Mouse (Mus musculus) kidney, postnatal 14 days (tissue): Measurements from ENCODE around the gene Iqch.

Source experiments
- DNase-seq: peaks from one replicate; pipeline ENCODE4 v3.0.0; 2022; ENCODE audit warnings: mixed read lengths

The Iqch gene

DNA sequence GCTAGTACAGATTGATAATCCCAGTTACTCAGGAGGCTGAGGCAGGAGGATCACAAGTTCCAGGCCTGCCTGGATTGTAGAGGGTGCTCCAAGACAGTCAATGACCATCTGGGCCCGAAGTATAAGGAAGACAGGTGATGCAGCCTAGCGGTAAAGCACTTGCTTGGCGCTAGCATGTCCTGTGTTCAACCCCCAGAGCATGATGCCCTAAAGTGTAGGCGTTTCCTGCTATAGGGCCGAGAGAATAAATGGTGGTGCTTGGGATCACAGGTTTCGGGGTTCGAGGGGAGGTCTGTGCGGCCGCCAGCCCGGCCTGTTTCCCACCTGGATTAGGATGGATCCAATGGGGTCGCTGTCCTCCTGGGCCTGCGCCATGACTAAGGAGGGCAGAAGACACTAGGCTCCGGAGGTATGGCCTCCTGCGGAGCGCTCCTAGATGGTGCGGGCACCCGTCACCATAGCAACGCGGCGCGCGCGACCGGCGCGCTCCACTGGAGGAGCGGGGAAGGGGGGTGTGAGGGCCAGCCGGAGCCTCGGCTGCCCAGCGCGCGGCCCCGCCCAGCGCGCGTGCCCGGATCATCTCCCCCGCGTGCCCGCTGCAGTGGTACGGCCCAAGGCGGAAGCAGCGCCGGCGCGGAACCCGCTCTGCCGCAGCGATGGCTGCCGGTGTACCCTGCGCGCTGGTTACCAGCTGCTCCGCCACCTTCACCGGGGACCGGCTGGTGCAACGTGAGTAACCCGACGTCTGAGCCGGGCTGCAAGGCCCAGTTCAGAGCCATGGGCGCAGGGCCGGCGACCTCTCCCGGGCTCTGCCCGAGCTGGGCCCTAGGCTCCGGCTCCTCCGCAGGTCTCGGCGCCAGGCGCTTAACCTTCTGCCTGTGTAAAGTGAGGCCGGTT lies at the start of gene Iqch, which contains the start of gene Aagab:
Gene Iqch (minus strand): TSS at position 451 of the 897 bp plus-strand sequence.
Gene Aagab (plus strand): TSS at position 618 of the 897 bp plus-strand sequence.
- peak; percentile 98 for DNase-seq

DNA sequence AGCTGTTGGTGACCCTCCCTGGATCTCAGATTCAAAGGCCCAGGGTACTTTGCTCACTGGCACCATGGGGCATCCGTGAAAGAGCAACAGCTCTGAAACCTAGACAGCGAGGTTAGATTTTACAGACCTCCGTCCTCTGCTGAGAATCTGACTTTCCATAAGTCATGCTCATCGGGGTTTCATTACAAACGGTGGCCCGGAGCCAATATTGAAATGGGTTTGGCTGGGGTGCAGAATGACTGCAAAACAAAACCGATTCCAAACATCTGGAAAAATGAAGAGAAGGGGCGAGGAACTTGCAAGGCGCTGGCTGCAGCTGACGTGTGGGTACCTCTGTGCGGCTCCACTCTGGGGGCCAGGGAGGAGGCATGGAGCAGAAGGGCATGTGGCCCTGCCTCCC lies 49.3 kb upstream of the Iqch start:
- DNase-seq, result peak; percentile 63

DNA sequence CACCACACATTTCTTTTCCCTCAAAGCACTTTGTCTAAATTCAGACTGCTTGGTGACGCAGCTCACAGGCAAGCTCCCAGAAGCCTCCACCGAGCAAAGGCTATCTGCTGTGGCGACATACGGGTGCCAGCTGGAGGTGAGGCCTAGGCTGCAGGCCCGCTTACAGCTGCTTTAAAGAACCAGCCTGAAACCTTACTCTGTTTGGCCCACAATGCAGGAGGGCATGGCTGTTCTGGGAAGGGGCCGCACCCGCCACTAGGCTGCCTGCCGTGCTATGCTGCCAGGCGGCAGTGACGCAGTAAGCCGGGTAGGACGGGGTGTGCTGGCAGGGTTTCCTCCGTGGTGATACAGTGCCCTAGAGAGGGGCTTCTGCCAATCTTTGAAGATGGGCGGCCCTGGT lies 48.6 kb upstream of the Iqch start:
- no peak for DNase-seq

DNA sequence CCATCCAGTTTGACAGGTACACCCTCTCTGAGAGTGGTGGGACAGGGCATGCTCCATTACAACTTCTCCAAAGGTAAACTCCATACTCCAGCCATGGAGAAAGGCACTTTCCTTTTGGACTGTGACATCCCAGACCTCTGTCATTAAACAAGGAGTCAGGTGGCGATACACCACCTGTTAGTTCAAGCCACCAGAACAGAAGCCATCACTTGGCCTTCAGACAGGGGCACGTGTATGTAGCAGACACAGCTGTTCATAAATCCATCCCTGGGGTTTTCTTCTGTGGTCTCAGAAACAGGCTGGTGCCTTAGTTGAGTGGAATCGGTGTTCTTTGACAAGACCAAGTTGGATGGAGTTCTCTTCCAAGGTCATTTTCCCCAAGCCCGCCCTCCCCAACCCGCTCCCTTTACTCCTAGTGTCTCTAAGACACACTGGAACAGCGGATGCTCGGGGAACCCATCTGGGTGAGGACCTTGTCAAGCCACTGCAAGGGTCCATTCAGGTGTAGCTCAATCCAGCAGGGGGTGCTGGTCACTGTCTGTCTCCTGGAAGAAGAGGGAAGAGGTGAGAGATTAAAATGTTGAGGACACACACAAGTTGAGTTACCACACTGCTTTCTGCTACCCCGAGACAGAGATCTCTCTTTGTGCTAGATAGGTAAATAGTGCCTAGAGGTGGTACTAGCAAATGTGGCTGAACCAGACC lies 47.7 kb upstream of the Iqch start:
- DNase-seq, result no peak

DNA sequence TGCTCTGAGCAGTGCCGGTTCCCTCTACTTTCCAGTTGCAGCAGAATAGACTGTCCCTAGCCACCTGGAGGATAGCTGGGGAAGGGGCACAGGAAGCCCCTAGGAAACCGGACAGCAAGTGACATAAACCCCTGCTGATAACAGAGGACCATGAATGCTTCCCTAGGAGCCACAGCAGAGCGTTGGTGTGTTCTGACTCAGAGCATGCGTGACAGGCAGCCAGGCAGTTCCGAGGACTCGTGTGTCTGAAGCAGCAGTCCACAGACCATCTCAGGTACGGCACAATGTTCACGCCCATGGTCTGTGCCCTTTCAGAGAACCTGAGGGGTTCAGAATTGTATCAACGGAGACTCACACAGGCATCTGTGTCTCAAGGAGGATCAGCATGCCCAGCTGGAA lies 46.2 kb upstream of the Iqch start:
- no peak for DNase-seq

DNA sequence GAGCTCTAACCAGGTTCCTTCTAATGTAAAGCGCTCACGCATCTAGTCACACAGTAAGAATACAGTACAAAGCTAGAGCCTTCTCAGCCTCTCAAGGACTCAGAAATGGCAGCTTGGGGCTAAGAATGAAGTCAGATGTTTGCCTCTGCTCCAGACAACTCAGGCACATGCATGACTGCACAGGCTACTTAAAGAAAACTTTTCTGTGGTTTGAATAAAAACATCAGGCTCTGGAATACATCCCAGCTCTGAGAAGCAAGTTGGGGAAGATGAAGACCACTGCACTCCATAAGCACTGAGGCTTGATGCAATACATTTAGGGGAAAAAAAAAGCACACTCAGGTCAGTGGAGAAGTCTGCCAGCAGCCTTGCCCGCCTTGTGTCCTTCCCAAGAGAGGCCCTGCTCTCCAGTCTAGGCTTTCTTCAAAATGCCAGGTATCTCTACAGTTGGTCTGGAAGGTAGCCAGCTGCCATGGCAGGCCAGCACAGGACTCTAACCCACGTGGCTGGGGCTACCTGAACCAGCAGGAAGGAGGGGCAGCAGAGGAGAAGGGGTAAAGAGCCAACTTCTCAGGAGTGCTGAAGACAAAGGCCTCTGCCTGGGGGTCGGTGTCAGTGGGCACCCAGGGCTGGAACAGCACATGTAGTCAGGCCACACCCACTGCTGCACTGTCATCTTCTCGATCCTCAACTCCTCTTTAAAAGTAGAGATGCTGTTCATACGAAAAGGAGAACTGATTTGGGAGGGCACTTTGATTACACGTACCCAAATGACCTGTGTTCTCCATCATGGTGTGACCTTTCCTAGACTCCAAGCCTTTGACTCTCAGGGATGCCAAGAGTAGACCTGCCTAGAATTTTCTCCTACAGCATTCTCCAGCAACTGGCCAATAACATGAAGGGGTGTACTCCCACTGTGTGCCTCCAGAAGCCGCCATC lies 45.6 kb upstream of the Iqch start:
- peak; percentile 77 for DNase-seq

DNA sequence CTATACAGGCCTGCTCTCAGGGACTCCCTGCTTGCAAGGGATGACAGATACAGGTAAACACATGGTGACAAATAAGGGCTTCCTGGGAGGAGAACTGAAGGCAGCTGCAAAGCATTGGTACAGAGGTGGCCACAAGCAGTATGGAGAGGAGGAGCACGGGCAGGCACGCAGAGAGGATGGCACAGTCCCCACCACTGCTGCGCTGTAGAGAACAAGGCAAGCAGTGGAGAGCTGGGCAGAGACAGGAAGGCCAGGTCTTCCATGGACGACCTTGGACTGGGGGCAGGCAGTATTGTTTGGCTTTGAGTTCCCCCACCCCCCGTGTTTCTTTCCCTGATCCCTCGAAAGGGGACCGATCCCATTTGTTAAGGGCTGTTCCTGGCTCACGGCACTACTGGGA lies 42.8 kb upstream of the Iqch start:
- no peak for DNase-seq

DNA sequence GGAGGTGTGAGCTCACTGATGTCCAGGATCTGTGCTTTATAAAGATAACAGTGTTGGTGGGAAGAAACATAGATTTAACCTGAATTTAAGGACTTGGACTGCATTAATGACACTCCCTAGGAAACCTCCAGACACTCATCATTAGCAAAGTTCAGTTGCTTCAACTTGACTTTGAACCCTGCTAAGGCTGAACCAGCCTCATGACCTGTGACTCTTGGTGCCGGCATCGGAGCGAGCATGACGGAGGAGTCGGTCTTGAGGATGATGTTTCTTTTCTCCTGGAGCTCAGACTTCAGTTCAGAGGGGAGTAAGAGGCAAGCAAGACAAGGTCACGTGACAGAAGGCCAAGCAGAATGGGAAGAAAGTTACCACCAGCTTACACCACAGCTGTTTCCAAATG lies 41.7 kb upstream of the Iqch start:
- DNase-seq, result no peak

DNA sequence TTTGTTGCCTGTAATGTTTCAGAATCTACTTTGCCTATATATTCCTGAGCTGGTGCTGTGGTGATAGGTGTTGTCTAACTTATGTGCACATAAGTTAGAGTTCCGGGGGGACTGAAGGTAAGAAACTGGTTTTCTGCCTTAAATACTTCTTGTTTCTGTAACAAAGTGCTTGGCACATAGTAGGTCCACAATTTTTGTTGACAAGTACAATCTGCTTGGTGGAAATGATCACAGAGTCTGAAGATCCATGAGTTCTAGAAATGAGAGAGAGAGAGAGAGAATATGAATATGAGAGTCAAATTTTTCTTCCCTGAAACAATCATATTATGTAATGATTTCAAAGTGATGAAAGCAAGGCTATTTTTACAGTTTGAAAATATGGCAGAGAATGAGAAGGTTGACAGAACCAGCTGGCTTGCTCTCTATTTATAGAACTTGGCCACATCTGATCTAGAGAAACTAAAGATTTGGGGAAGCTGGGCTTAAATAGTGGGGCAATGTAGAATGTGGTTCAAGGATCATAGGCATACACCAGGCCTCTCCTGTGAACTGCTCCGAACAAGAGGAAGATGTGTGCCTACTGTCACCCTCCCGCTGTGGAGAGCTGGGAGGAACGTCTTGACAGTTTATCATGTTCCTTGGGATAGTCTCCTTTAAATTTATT lies 39.8 kb upstream of the Iqch start:
- no peak for DNase-seq

DNA sequence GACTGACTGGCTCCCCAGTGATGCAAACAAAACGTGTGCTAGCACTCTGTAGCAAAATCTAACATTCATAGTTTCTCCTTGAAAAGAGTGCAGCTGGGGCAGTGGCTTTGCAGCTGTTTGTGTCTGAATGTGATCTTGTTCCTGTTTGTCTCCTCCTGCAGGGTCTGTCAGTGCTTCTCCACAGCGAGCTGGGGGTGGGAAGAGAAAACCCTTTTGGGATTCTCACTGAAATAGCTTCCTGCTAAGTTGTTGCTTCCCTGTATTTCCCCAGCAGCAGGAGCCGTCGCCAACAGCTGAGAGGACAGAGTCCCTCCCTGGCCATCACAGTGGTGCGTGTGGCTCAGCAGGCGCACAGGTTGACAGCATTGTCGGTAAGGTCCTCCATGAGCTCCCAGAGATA lies 33.8 kb upstream of the Iqch start:
- no peak for DNase-seq

DNA sequence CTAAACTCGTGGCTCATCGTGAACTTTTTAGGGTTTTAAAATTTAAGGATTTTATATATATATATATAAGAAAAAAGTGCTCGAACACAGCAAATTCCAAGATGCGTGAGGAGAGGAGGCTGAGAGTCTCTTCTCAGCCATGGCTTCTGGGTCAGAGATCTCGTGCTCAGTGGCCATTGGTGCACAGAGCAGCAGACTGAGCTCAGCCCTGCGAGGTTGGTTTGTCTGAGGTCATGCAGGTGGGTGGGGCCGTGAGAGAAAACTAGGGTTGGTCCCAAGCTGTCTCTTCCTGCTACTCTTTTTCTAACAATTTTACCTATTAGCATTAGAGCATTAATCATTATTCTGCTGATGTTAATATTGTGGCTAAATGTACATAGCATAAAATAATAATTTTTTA lies 31.0 kb upstream of the Iqch start:
- DNase-seq, result no peak

DNA sequence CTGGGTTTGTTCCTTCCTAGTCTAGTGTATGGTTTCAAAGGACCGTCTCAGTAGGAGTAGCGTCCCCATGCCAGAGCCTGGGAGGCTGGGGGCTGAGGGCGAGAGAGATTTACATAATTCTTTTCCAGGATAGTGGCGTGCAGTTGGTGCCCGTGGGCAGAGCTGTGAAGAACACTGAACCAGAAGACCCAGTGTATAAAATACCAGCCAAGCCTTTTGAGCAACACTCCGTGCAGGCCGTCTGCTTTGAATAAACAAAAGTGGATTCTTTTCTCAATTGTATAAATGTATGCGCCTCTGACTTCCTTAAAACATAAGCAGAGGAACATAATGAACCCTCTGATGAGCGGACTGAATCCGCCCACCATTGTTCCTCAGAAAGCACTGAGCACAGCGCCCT lies 30.6 kb upstream of the Iqch start:
- no peak for DNase-seq

DNA sequence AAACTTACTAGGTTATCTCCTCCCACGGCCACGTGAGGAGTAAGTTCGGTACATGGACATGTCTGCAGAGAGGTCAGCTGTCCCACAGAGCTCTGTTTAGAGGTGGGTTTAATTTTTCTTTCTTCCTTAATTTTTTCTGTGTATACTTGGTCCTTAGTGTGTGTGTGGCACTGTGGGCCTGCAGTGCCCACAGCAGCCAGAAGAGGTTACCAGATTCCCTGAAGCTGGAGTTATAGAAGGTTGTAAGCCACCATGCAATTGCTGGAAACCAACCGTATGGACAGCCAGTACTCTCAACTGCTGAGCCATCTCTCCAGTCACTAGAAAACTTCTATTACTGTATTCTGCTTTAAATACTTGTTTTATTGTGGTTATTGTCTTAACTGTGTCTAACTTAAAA lies 29.8 kb upstream of the Iqch start:
- DNase-seq, result no peak

DNA sequence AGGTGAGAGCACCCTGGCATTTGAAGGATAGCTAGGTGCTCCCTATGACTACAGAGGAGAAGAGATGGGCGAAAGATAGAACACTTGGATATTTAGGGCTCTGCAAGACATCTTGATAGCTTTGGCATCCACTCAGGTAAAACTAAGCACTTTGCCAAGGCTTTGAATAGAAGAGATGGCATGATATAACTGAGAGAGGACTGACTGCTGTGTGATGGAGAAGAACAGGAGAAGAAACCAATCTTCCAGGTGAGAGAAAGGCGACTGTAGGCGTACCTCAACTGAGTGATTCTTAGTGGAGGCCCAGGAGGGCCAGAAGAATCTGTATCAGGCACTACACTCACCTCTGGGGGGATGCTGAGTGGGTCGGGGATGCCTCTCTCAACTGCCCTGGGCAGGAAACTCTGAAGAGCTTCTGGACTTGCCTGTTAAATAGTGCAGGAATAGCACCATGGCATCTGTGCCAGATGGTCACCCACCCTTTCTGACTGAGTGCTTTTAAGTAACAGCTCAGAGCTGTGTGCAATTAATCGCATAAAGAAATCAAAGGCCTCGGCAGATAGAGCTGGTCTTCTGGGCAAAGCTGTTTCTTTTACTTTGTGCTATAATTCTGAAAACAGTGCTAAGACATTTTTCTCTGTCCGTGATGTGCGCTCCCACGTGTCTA lies 22.9 kb upstream of the Iqch start:
- DNase-seq, result no peak

DNA sequence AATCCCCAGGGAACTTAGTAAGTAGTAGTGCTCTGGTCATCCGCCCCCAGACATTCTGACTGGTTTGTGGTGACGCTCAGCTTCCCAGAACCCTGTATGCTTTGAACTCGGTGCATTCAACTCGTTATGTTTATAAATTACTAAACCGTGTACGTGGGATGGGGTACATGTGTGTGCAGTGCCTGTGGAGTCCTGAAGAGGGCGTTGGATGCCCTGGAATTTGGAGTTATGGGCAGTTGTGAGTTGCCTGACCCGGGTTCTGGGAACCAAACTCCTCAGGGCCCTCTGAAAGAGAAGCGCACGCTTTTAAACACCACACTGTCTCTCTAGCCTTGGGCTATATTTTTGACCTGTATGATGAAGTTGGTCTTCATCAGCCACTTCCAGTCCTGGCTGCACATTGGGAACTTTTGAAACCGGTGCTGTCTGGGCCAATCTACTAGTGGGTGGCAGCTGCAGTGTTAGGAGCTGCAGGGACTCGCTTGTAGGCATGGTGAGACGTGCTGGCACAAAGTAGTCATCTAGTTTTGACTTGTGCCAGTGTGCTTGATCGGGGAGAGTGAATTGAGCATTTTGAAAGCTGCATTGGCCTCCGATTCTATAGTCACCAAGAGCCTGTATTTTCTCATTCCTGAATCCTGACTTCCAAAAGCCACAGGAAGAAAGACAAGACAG lies 21.7 kb upstream of the Iqch start:
- DNase-seq, result no peak

DNA sequence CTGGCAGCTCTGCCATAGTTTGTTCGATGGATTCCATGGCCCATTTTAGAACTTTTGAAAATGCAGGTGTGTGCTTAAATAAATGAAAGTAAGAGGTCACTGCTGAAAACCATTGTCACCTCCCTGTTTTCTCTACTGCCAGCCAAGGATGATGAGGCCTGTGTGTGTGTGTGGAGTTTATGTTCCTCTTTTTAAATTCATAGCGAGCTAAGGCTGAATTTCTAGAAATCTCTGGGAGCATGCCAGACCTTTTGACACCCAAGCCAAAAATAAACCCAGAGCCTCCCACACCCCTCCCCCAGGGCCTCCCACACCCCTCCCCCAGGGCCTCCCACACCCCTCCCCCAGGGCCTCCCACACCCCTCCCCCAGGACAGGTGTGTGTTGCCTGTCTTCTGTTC lies 15.7 kb upstream of the Iqch start:
- no peak for DNase-seq

DNA sequence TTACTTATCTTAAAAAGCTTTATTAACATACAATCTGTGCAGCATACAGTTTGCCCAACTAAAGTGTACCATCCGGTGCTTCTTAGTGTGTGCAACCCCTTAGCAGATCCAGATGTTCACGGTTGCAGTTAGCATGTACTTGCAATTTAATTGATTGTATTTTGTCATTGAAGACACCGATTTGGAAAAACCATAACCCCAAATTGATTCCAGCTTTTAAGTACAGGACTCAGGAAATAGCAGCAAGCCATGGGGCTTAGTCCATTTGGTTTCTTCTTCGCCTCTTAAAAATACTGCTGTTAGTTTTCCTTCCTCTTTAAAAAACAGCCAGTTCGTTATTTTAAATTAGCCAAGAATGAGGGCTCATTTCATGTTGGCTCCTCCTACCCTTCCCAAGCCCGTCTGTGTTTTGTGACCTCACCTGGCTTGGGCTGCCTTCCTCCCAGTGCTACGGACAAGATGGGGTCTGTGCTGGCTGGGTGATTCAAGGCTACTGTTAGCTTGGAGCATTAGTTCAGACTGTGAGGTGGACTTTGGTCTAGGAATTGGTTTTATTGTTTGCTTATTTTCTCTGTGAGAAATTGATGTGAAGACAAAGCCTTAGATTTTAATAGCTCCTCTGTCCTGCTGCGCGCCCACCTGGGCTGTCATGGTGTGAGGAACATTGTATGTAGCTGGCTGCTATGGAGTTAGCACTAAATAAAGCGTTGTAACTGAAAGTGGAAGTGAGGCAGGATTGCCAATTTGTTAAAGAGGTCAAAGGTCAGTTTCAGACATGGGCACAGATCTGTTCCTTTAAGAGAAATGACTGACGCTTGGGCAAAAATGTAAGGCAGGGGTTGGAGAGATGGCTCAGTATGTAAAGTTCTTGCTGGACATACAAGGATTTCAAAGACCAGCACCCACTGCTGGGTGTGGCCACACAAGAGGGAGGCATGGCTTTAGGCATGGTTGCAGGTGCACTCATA lies 12.0 kb upstream of the Iqch start:
- DNase-seq, result no peak

DNA sequence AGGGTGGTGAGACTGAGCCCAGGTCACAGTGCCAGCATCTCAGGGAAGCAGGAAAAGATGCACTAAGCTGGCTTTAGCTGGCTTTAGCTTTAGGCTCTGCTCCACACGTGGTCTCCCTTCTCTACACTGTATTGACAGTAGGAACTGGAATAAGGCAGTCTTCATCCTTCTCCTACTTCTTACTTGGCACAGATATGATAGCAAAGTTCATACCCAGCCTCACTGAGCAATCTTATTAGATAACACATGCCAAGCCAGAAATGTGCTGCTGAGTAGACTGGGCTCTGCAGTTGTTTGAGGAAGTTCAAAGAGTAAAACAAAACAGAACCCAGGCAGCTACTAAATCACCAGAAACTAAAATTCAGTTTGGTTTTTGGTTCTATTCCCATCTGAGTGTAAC lies 11.3 kb upstream of the Iqch start:
- peak; percentile 36 for DNase-seq

DNA sequence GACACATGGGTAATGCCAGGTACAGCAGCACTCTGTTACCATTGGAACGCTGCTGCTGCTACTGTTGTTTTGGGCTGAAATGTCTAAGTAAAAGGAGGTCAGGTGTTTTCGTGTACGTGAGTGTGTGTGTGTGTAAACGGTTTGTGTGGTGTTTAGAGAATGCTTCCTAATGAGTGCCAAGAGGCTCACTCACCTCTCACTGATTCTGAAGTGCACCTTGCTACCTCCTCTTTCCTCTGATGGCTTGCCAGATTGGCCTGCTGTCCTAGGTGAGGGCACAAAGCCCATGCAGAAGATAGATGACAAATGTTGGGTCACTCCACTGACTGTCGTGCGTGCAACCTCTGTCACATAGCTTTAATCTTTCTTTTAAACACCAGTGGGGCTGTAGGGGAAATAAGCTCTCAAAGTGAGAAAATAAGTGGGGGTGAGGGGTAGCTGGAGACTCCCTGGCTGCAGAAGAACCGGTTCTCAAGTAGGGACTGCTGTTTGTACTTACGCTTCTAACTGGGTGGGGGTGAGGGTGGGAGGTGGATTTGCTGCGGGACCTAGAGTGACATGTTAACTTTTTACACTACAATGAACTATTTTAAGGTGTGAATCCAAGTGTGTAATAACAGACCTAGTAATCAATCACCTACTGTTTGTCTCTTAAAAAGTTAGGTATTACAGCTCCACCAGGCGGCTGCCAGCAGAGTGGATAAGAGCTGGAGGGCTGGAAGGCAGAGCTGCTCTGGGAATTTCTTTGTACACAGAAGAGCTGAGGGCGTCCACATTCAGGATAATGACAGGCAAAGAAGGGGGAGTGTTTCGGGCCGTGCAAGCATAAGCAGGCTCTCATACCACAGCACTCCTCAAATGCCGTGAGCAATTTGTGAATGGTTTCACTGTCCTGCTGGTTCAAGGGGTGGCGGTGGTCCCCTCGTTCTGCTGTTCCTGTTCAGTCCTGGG lies 10.5 kb upstream of the Iqch start:
- peak; percentile 29 for DNase-seq
